Mouse (Mus musculus): ENCODE results near the gene Pth2. TPM values are rescaled to one million over a fixed set of nuclear protein-coding genes. Genes with fewer than 3 reads are reported as not detected.

Pth2 gene
- polyA plus RNA-seq, 1 experiment from 2014 or later: not detected

DNA sequence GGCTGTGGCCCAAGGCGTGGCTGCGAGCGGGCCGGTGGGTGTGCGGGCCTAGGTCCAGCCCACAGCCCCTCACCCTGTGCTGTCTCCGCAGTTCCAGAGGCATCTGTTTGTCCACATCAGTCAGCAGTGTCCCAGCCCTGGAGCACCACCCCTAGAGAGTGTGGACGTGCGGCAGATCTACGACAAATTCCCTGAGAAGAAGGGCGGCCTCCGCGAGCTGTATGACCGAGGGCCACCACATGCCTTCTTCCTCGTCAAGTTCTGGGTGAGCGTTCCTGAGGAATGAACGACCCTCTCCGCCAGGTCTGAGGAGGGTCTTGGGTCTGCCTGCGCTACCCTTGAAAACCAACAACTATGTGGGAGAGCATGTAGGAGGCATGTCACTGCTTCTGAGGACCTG lies 47.8 kb downstream of the Pth2 start:
- no peak overlapping the region for H3K4me2 ChIP-seq (ENCODE audit: low read depth, low read length)
- no peaks in the 10 kb centered on the region for H3K27me3 ChIP-seq (ENCODE audit: control insufficient read depth, insufficient read depth, low read length)
- no peak overlapping the region for H3K27ac ChIP-seq (ENCODE audit: low read depth, low read length)
- no peak for ATAC-seq (ENCODE audit: low read depth)
- WGBS: 97% methylated on average over 18 of the region's 18 CpGs
- no peaks in the 10 kb centered on the region; the same call in 1 of the 2 replicates for H3K4me1 ChIP-seq (ENCODE audit: control insufficient read depth, insufficient read depth, low read length)
- no peaks in the 10 kb centered on the region for H3K9me3 ChIP-seq (ENCODE audit: control insufficient read depth, low read length)
- H3K4me3 ChIP-seq (ENCODE audit: low read depth, low read length): no peak overlapping the region
- H3K9ac ChIP-seq (replicated peaks; ENCODE audit: low read depth, low read length): no peak overlapping the region
- H3K36me3 ChIP-seq (ENCODE audit: control insufficient read depth, insufficient read depth, low read length): 0 out of 2 replicates have a peak, but pooled peaks cover 2% of the 10 kb centered on the region

DNA sequence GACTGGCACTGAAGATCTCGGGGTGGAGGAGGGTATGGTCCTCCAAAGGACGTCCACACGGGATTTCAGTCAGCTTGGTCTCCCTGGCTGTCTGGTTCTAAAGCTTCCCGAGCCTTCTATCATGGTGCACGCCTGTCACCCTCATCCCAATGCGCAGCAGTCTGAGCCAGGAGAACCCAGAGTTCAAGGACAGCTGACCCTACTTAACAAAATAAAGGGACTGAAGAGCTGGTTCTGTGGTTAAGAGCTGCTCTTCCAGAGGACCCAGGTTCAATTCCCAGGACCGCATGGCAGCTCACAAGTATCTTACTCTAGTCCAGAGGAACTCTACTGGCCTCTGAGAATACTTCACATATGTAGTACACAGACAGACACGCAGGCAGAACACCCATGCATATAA lies 48.3 kb downstream of the Pth2 start:
- Histone ChIP-seq H3K4me2 (ENCODE audit: low read depth, low read length) (no peak overlapping the region), H3K27ac (ENCODE audit: low read depth, low read length) (no peak overlapping the region), H3K36me3 (ENCODE audit: control insufficient read depth, insufficient read depth, low read length) (0 out of 2 replicates have a peak, but pooled peaks cover 2% of the 10 kb centered on the region), H3K9ac (replicated peaks; ENCODE audit: low read depth, low read length) (no peak overlapping the region), H3K4me3 (ENCODE audit: low read depth, low read length) (no peak overlapping the region), H3K9me3 (ENCODE audit: control insufficient read depth, low read length) (no peaks in the 10 kb centered on the region), H3K4me1 (ENCODE audit: control insufficient read depth, insufficient read depth, low read length) (peaks cover 4% of the 10 kb centered on the region), H3K27me3 (ENCODE audit: control insufficient read depth, insufficient read depth, low read length) (peaks cover under 1% of the 10 kb centered on the region; the same call in 1 of the 2 replicates)
- no peak for ATAC-seq (ENCODE audit: low read depth)
- WGBS: 96% methylated on average over 8 of the region's 8 CpGs

DNA sequence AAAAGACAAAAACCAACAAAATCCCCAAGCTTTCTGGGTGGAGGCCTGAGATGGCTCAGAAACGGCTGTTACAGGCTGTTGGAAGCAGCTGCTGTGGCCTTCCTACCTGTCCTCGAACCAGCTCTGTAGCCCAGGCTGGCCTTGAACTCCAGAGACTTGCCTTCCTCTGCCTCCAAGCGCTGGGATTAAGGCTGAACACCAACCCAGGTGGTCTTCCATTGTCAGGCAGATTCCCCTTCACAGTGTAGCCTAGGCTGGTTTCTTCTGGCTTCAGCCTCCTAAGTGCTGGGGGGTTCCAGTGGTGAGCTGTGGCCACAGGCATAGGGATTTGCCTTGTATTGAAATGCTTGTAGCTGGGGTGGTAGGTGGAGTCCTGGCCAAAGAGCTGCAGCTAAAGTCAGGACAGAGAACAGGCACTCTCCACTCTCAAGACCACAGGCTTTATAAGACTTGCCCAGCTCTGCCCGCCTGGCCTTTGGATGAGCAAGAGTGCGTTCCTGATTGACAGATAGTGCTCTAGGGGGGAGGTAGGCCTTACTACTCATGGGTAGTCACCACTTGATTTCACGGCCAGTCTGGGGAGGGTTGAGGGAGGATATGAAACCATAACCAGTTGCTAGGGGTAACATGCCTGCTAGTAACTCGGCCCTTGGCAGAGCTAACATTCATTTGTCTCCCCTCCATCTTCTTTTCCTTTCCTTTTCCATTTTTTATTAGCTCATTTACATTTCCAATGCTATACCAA lies 48.8 kb downstream of the Pth2 start:
- no peaks in the 10 kb centered on the region for H3K9me3 ChIP-seq (ENCODE audit: control insufficient read depth, low read length)
- WGBS: 89% methylated on average over 7 of the region's 7 CpGs
- no peak overlapping the region for H3K4me3 ChIP-seq (ENCODE audit: low read depth, low read length)
- H3K4me2 ChIP-seq (ENCODE audit: low read depth, low read length): no peak overlapping the region
- 0 out of 2 replicates have a peak, but pooled peaks cover 2% of the 10 kb centered on the region for H3K36me3 ChIP-seq (ENCODE audit: control insufficient read depth, insufficient read depth, low read length)
- no peak for ATAC-seq (ENCODE audit: low read depth)
- no peak overlapping the region for H3K9ac ChIP-seq (replicated peaks; ENCODE audit: low read depth, low read length)
- no peak overlapping the region for H3K27ac ChIP-seq (ENCODE audit: low read depth, low read length)
- H3K4me1 ChIP-seq (ENCODE audit: control insufficient read depth, insufficient read depth, low read length): peaks cover 7% of the 10 kb centered on the region
- peaks cover 3% of the 10 kb centered on the region; the same call in 1 of the 2 replicates for H3K27me3 ChIP-seq (ENCODE audit: control insufficient read depth, insufficient read depth, low read length)

DNA sequence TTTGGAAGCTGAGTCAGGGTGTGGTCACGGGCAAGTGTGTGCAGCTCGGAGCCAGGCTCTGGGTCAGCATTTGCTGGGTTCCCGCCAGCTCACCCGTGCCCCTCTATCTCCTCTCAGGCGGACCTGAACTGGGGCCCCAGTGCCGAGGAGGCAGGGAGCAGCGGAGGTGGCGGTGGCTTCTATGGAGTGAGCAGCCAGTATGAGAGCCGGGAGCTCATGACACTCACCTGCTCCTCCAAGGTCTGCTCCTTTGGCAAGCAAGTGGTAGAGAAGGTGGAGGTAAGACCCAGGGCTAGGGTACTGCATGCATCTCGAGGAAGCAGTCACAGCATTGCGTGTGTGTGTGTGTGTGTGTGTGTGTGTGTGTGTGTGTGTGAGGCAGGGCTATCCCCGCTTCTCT lies 50.4 kb downstream of the Pth2 start:
- Histone ChIP-seq H3K27me3 (ENCODE audit: control insufficient read depth, insufficient read depth, low read length) (peaks cover 3% of the 10 kb centered on the region; the same call in 1 of the 2 replicates), H3K9me3 (ENCODE audit: control insufficient read depth, low read length) (no peaks in the 10 kb centered on the region), H3K4me3 (ENCODE audit: low read depth, low read length) (no peak overlapping the region), H3K4me1 (ENCODE audit: control insufficient read depth, insufficient read depth, low read length) (peaks cover 7% of the 10 kb centered on the region), H3K27ac (ENCODE audit: low read depth, low read length) (no peak overlapping the region), H3K4me2 (ENCODE audit: low read depth, low read length) (no peak overlapping the region), H3K9ac (replicated peaks; ENCODE audit: low read depth, low read length) (no peak overlapping the region), H3K36me3 (ENCODE audit: control insufficient read depth, insufficient read depth, low read length) (0 out of 2 replicates have a peak, but pooled peaks cover 2% of the 10 kb centered on the region)
- ATAC-seq (ENCODE audit: low read depth): no peak
- 95% methylated on average over 12 of the region's 12 CpGs for WGBS

Small RNA genes lying within 50 kb of the gene (microRNA-seq; reads per million reads assigned to microRNA genes)
- not detected for gene Mir7055

Other genes starting within 250 kb of the Pth2 start
- 0.11 and 0.19 TPM in 2 replicates for gene Tsks, start 237.8 kb upstream of the Pth2 start, polyA plus RNA-seq (2014; fragmentation: Nextera tagmentation; extraction: Ambion mirVana)
- gene Cpt1c, start 206.1 kb upstream of the Pth2 start, polyA plus RNA-seq (2014; fragmentation: Nextera tagmentation; extraction: Ambion mirVana): 54.3 and 60.3 TPM in 2 replicates
- gene Prmt1, start 194.4 kb upstream of the Pth2 start, polyA plus RNA-seq (2014; fragmentation: Nextera tagmentation; extraction: Ambion mirVana): 189 and 206 TPM in 2 replicates
- 53.8 and 60.2 TPM in 2 replicates for gene Irf3, start 183.3 kb upstream of the Pth2 start, polyA plus RNA-seq (2014; fragmentation: Nextera tagmentation; extraction: Ambion mirVana)
- gene Bcl2l12, start 182.3 kb upstream of the Pth2 start, polyA plus RNA-seq (2014; fragmentation: Nextera tagmentation; extraction: Ambion mirVana): 6.4 and 9.5 TPM in 2 replicates
- gene Scaf1, start 164.6 kb upstream of the Pth2 start, polyA plus RNA-seq (2014; fragmentation: Nextera tagmentation; extraction: Ambion mirVana): 61.6 and 68.6 TPM in 2 replicates
- gene Rras, start 163.0 kb upstream of the Pth2 start, polyA plus RNA-seq (2014; fragmentation: Nextera tagmentation; extraction: Ambion mirVana): 9.0 and 13.7 TPM in 2 replicates
- gene Prr12, start 128.1 kb upstream of the Pth2 start, polyA plus RNA-seq (2014; fragmentation: Nextera tagmentation; extraction: Ambion mirVana): 17.3 and 17.9 TPM in 2 replicates
- gene Nosip, start 118.6 kb upstream of the Pth2 start, polyA plus RNA-seq (2014; fragmentation: Nextera tagmentation; extraction: Ambion mirVana): 65.4 and 67.3 TPM in 2 replicates
- gene Prrg2, start 118.3 kb upstream of the Pth2 start, polyA plus RNA-seq (2014; fragmentation: Nextera tagmentation; extraction: Ambion mirVana): 12.7 and 12.8 TPM in 2 replicates
- 23.7 and 118 TPM in 2 replicates for gene Rcn3, start 88.8 kb upstream of the Pth2 start, polyA plus RNA-seq (2014; fragmentation: Nextera tagmentation; extraction: Ambion mirVana)
- 7.0 and 36.4 TPM in 2 replicates for gene Fcgrt, start 77.1 kb upstream of the Pth2 start, polyA plus RNA-seq (2014; fragmentation: Nextera tagmentation; extraction: Ambion mirVana)
- gene Rps11, start 56.6 kb upstream of the Pth2 start, polyA plus RNA-seq (2014; fragmentation: Nextera tagmentation; extraction: Ambion mirVana): 781 and 868 TPM in 2 replicates
- 668 and 729 TPM in 2 replicates for gene Rpl13a, start 52.2 kb upstream of the Pth2 start, polyA plus RNA-seq (2014; fragmentation: Nextera tagmentation; extraction: Ambion mirVana)
- 0.33 TPM in 1 of 2 replicates, not detected in the other for gene Gm45713, start 44.8 kb upstream of the Pth2 start, polyA plus RNA-seq (2014; fragmentation: Nextera tagmentation; extraction: Ambion mirVana)
- gene Flt3l, start 44.6 kb upstream of the Pth2 start, polyA plus RNA-seq (2014; fragmentation: Nextera tagmentation; extraction: Ambion mirVana): 1.3 and 1.6 TPM in 2 replicates
- 90.4 and 91.2 TPM in 2 replicates for gene Pih1d1, start 26.7 kb upstream of the Pth2 start, polyA plus RNA-seq (2014; fragmentation: Nextera tagmentation; extraction: Ambion mirVana)
- 16.9 and 19.8 TPM in 2 replicates for gene Aldh16a1, start 26.4 kb upstream of the Pth2 start, polyA plus RNA-seq (2014; fragmentation: Nextera tagmentation; extraction: Ambion mirVana)
- gene Slc17a7, start 17.0 kb upstream of the Pth2 start, polyA plus RNA-seq (2014; fragmentation: Nextera tagmentation; extraction: Ambion mirVana): 0.71 TPM in 1 of 2 replicates, not detected in the other
- not detected in 2 replicates for gene Gfy, start 1.4 kb upstream of the Pth2 start, polyA plus RNA-seq (2014; fragmentation: Nextera tagmentation; extraction: Ambion mirVana)
- 0.15 and 0.50 TPM in 2 replicates for gene Ccdc155, start 23.9 kb downstream of the Pth2 start, polyA plus RNA-seq (2014; fragmentation: Nextera tagmentation; extraction: Ambion mirVana)
- 11.8 and 12.9 TPM in 2 replicates for gene Dkkl1, start 31.2 kb downstream of the Pth2 start, polyA plus RNA-seq (2014; fragmentation: Nextera tagmentation; extraction: Ambion mirVana)
- gene Tead2, start 34.8 kb downstream of the Pth2 start, polyA plus RNA-seq (2014; fragmentation: Nextera tagmentation; extraction: Ambion mirVana): 24.5 and 39.9 TPM in 2 replicates
- gene Cd37, start 58.1 kb downstream of the Pth2 start, polyA plus RNA-seq (2014; fragmentation: Nextera tagmentation; extraction: Ambion mirVana): 1.0 and 1.6 TPM in 2 replicates
- 0.75 and 0.99 TPM in 2 replicates for gene Slc6a16, start 60.1 kb downstream of the Pth2 start, polyA plus RNA-seq (2014; fragmentation: Nextera tagmentation; extraction: Ambion mirVana)
- gene Slc6a21, start 96.5 kb downstream of the Pth2 start, polyA plus RNA-seq (2014; fragmentation: Nextera tagmentation; extraction: Ambion mirVana): not detected in 2 replicates
- 9.1 and 10.9 TPM in 2 replicates for gene Trpm4, start 152.8 kb downstream of the Pth2 start, polyA plus RNA-seq (2014; fragmentation: Nextera tagmentation; extraction: Ambion mirVana)
- gene Hrc, start 154.3 kb downstream of the Pth2 start, polyA plus RNA-seq (2014; fragmentation: Nextera tagmentation; extraction: Ambion mirVana): 0.13 and 0.52 TPM in 2 replicates
- gene Ppfia3, start 186.0 kb downstream of the Pth2 start, polyA plus RNA-seq (2014; fragmentation: Nextera tagmentation; extraction: Ambion mirVana): 28.4 and 30.4 TPM in 2 replicates
- gene Lin7b, start 189.6 kb downstream of the Pth2 start, polyA plus RNA-seq (2014; fragmentation: Nextera tagmentation; extraction: Ambion mirVana): 24.9 and 49.4 TPM in 2 replicates
- 76.1 and 93.7 TPM in 2 replicates for gene Snrnp70, start 214.7 kb downstream of the Pth2 start, polyA plus RNA-seq (2014; fragmentation: Nextera tagmentation; extraction: Ambion mirVana)
- not detected in 2 replicates for gene Kcna7, start 224.7 kb downstream of the Pth2 start, polyA plus RNA-seq (2014; fragmentation: Nextera tagmentation; extraction: Ambion mirVana)
- not detected in 2 replicates for gene Ntf5, start 232.7 kb downstream of the Pth2 start, polyA plus RNA-seq (2014; fragmentation: Nextera tagmentation; extraction: Ambion mirVana)
- not detected in 2 replicates for gene Lhb, start 239.8 kb downstream of the Pth2 start, polyA plus RNA-seq (2014; fragmentation: Nextera tagmentation; extraction: Ambion mirVana)

All from neural tube, embryonic 14.5 days (tissue).